Mouse (Mus musculus): Measurements from ENCODE around the gene A030005K14Rik.

DNA sequence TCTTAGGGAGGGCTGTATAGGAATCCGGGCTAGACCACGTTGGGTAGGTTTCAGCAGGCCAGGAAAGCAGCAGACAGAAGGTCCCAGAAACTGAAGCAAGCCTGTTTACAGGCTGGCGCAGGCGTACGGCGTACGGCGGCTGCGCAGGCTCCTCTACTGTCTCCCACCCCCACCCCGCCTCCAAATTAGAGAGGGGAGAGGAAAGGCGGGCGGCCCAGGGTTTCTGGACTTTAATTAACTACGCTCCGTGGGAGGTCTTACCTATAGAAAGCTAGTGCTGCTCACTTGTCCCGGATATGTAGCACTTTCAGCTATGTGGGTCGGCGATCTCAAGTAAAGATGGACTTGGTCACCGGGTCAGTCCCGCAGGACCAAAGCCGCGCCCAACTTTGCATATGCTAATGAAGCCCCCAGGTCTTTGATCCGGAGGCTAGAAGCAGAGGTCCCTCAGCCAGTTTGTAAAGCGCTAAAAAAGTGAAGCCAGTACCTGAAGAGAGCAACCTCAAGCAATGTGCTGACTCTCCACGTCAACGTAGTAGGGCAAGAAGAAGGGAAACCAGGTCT, 21.0 kb downstream of the A030005K14Rik start, which contains the start of gene Slc19a3:
- TF ChIP-seq CTCF (IDR thresholded peaks at IDR 0.05) (no peak), EP300 (IDR thresholded peaks at IDR 0.05) (no peak)

All from lung, postnatal 0 days (tissue).